Mouse (Mus musculus) gastrocnemius, adult 18-20 months (tissue): ENCODE results near the gene Ets1. TPM values are rescaled to one million over a fixed set of nuclear protein-coding genes. Genes with fewer than 3 reads are reported as not detected.
A peak's percentile ranks its signal among the peaks of the same experiment; 100 is the strongest.

Source experiments
- DNase-seq: peaks from one replicate; pipeline ENCODE4 v3.0.0; 2021; ENCODE audit warnings: low spot score
- total RNA-seq, 2 experiments: library from RNA; stranded (reverse); gene quantifications; 2 replicates each; pipeline ENCODE4 v1.2.3; 2021

Gene Ets1
- total RNA-seq, 2 experiments from 2014 or later = 6.8 to 15.2 TPM

DNA sequence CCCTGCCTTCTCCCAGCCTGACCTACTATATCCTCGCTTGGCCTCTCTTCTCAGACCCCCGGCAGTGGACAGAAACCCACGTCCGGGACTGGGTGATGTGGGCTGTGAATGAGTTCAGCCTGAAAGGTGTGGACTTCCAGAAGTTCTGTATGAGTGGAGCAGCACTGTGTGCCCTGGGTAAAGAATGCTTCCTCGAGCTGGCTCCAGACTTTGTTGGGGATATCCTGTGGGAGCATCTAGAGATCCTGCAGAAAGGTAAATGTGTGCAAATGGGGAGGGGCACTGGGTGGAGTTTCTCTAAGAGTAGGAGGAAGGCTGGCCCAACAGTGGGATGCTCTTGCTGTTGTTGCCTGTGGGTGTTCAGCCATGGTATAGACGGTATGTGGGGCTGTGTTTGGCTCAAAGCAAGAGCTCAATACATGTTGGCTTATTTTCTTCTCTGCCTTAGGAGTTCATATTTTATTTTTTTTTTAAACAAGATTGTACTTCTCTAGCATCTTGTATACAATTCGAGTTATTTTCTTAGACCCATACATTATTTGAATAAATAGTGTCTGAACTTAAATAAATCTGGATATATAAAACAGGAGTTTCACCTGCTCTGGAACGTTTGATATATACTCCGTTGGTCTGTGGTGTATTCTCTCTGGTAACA lies 94.1 kb downstream of the Ets1 start:
- DNase-seq = no peak

DNA sequence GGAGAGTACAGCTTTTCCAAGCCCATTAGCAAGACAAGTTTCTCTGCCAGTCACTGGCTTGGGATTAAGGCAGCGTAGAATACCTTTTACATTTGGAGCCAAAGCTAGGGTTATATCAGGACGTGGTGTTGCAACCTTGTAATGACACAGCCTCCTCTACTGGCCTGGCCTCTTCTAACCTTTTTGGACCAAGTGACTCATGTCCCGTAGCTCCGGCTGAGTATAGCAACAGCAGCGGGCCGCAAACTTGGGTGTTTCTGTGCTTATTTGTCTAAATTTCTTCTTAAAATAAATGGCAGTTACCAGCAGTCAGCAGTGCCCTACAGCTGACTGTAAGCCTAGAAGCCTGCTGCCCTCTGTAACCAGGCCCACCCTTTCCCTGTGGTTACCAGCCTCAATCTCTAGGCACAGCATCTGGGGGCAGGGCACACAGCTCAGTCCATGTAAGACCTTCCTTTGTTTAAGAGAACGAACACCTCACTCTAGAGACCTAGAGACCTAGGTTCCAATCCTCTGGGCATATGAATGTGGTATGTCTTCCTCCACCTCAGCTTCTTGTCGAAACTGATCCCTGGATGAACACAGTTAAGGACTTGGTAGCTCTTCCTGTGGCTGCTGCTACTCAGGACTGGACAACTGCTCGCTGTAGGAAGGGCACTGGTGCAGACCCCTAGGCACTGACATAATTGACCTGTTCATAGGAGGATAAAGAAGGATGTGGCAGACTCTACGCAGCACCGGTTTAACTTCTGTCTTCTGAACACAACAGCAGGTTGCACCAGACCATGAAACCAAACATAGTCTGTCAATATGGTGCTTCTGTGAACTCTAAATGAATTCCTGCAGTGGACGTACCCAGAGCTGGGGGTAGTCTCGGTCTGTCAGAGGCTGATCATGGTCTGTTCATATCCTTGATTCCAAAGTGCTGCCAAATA lies 94.9 kb downstream of the Ets1 start:
- DNase-seq = peak; percentile 80

DNA sequence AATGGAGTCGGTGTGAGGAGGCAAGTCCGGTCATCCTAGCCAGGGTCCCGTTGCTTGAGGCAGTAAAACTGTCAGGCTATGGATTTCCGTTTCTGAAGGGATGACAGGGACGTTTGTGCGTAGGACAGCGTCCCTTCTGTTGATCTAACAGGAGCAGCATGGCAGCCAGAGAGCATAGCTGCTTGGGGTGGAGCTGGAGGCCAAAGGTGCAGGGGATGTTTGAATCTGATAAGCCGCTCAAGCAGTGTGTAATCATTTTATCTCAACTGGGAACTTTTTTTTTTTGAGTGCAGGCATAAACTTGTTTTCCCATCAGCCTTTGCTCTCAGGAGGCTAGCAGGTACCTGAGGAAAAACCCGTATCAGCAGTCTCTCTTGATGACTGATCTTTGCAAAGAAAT lies 95.8 kb downstream of the Ets1 start:
- DNase-seq = no peak

DNA sequence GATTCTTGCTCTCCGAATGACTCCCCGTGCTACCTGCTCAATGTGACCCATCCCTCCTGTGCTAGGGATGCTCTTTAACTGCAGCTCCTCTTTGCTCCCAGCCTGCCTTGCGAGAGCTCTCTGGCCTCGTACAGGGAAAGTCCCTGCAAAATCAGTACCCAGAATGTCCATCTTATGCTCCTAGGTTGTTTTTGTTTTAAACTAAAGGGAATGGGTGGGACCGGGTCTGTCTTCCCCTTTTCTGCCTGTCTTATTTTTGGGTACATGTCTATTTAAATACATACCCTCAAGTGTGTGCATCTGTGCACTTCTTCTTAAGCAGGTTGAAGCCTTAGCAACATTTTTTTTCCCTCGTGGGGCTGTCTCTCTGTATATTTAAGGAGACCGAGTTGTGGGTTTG lies 99.0 kb downstream of the Ets1 start:
- DNase-seq = no peak

DNA sequence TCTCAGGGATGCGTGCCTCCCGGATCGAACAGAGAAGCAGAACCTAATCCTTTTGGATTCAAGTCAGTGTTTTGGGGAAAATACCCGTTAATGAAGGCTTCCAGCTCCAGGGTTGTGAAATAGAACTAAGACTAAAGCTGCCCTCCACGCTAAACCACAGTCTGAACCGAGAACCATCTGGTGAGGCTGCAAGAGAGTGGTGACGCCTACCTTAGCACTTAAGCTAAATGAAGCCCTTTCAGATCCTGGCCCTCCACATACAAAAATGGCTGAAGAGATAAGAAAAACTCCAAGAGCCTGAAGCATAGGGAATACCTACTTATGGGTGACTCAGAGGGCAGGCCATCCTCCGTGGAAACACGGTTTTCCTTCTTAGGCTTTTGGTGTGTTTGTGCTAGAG lies 100.0 kb downstream of the Ets1 start:
- no peak for DNase-seq

DNA sequence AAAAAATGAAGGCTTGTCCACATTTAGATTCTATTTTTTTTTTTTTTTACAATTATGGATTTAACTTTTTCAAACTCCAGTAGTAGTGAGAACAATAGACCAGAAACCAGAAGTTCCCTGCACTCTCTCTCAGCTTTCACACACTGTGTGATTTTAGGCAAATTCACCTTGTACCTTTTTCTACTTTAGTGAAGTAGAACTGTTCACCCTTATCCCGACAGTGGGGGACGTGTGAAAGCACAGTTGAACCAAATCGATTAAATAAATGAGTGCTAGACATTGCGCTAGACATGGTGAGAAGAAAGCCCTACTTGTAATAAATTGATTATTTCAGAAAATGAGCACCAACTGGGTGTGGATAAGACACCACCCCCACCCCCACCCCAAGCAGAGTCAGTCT lies 104.0 kb downstream of the Ets1 start:
- DNase-seq = no peak

DNA sequence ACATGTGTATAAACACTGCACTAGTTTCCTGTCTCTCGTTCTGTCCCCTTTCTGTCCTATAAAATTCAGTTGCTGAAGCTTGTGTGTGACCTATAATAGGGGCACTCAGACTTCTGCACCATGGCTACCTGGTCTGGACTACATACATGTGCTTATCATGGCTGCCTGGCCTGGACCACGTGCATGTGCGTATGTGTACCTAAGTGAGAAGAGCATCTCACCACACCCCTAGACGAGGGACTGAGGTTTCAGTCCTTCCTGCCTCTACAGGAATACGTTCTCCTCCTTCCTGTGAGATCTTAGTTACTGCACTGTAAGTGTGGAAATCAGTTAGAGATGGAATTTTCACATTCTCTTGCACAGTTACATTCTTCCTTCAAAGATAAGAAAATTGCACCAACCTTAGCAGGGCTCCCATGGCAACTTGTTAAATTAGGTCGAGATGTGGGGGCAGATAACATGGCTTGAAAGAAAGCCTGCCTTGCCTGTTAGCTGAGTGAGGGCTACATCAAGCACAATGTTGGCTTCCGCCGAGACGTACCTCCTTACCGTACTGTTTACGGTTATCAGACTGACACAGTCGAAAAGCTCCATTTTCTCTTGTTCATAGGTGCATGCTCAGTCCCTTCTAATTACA lies 104.8 kb downstream of the Ets1 start:
- no peak for DNase-seq

DNA sequence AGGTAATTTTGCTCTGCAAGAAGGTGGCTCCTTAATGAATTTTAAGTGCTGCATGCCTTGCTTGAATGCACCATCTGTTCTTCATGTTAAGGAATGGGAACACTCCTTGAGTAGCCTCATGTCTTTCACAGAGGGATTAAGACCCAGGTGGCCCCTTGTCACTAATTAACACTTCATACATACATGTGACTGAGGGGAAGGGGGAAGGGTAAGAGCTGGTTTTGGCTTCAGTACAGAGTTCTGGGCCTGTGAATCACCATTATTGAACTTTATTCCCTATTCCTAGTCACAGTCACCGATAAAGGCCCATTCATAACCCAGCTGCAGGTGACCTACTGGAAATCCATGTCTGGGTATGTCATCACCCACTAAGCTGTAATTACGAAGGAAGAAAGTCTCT lies 105.7 kb downstream of the Ets1 start:
- no peak for DNase-seq

DNA sequence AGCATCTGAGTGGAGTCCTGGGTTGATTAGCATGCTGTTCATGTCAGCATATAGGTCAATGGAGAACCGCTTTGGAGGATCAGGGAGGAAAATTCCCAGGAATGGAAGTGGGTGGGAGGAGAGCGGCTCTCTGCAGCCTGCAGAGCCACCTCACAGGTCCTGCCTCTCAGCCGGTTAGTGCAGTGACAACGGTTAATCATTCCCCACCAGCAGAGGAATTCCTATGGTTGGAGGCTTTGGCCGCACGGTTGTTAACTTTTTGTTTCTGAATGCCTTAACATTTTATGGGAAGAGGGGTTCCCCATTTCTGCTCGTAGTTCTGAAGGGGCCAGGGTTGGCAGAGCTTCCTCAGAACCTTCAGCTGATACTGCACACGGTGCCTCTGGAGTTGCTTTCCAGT lies 107.1 kb downstream of the Ets1 start:
- DNase-seq = no peak

DNA sequence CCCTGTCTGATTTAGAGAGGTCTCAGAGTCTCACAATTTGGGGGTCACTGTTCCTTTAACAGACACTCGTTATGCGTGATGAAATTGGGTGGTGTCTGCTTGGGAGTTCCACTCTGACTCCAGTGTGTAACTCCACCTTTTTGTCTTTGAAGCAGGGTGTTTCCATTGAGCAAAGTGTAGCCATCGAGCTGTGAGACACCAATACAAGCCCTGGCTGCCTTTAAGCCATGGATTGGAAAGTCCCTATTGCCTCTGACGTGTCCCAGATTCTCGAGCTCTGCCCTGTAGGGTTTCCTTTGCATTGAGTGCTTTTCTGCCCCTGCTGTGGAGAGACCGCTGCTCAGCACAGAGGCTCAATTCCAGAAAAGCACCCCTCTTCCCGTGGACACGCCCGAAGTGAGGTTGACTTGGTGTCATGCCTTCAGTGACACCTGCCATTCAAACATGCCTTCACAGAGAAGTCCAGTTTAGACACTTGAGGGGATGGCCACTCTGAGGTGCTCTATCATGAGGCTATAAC lies 107.7 kb downstream of the Ets1 start:
- DNase-seq = no peak

DNA sequence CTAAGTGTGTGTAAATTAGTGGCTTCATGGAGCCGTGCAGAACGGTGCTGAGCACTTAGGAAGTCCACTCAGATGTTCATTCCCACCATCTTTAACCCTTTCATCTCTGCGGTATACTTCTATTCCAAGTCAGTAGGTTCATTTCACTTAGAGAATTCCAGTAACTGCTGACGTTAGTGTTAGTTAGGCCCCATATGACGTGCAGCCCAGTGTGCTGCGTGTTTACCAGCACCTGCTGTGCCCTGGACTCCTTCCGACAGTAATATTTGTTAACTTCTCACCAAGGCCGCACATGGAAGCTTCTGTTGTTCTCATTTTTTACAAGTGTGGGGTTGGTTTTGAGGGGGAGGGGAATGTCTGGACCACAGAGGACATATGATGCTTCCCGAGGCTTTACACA lies 108.3 kb downstream of the Ets1 start:
- DNase-seq = no peak

DNA sequence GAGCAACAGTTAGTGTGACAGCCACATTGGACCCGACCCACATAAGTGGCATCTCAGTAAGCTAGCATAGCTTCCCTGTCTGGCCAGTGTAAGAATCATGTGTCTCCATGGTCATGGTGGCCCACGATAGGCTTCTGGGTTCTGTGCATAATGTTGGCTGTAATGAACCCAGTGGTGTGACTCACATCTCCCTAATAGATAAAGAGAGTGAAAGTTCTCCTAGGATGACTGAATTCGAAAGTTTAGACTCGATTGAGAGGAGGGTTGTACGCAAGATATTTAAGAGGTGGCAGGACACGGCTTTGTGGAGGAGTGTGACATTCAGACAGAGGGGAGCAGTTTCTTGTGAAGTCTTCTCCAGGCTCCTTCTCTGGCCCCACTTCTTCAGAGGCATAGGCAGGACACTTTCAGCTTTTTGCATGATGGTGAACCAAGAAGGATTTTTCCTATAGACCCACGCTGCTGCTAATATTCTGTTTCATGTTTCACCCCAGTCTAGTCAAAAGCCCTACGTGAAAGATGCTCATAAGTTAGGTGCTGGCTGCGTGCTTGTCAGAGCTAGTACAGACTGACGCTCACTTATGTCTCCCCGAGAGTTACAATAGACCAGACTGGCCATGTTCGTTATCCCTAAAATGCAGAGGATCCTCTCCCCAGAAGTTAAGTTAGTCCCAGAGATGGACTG lies 109.2 kb downstream of the Ets1 start:
- DNase-seq = no peak

DNA sequence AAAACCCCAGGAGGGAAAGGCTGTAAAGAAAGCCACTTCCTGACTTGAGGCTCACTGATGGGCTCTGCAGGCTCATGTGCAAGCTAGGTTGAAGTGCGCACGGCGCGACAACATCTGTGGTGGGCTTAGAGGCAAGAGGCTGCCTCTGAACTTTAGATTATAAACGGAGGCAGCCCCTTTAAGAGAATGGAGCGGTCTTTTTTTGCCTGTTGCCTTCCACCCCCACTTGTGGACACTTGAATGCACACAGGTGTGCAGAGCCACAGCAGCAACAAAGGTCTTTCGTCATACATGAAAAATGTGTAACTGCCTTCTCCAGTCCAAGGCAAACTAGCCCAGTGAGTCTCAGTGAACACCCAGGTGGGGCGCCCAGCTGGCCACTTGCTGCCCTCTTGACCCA lies 110.0 kb downstream of the Ets1 start:
- no peak for DNase-seq

DNA sequence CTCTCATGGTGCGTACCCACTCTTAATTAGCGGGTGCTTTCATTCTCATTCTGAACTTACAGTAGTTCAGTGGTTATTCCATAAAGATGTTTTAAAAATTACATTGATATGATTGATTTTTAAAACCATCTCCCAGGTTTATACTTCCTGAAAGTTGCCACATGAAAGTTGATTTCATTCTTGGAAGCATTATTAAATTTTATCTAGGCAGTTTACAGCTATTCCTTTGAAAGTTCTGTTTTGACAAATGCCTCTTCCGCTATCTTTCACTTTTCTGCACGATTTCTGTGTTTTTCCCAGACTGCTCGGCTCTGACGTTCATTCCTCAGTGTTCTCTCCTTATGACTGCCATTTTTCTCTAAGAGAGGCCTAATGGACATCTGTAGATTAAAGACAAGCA lies 110.6 kb downstream of the Ets1 start:
- no peak for DNase-seq

DNA sequence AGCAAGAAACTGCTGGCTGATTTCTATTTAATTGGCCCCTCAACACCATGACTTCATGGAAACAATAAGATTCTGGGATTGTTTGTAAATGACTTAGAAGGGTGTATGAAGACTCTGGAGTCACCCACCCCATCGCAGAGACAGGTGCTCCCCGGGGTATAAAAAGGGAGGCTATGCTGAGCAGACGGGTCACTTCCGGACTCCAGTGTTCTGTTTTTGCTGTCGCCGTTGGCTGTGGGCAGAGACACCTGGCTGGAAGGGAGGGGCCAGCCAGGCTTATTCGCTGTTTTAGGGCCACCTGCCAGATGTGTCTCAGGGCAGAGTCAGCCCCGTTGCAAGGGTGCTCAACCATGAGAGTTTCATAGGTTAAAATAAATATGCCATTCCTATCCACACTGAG lies 111.6 kb downstream of the Ets1 start:
- no peak for DNase-seq

DNA sequence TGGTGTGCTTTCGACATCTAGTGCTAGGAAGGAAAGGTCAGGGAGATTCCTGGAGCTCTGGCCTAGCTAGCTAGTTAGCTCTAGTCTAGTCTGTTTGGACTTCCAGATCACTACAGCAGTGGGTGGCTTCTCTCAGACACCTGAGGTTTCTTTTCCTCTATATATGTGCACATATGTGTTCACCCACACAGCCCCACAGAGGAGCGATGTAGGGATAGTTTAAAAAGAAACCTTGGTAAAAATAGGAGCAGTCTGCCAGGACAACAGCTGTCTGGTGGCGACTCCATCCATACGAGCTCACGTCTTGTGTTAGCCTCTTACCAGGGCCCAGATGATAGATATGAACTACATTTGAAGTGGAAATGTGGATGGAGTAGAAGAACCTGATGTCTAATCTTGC lies 112.5 kb downstream of the Ets1 start:
- DNase-seq = no peak

DNA sequence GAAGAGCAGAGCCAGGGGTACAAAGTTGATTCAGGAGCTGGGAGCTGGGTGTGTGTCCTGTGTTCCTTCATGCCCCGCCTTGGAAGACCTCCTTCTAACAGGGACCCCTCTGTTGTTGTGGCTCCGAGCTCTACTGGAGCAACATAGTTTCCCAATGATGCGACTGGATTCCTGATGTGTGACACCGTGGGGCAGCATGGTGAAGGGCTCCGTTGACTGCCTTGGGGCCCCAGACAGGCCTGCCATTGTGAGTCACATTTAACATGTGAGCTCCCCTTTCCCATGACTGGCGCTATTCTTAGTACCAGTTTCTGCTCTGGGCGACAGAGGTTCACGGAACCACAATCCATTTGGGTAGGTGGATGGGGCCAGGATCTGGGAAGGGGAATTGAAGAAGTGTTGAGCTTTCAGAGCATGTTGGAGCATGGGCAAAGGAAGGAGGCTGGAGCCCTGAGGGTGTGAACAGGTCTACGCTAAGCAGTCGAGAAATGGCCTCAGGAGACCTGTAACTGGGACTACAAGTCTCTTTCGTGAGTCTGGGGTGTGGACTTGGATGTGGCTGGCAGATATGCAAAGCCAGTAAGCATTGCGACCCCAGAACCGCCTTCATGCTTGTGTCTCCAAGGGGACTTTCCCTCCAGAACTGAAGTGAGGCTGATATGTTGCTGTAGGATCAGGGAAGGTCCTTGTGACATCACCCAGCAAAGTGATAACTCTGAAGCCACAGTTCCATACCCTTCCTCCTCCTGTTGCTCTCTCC lies 113.9 kb downstream of the Ets1 start:
- DNase-seq = no peak

DNA sequence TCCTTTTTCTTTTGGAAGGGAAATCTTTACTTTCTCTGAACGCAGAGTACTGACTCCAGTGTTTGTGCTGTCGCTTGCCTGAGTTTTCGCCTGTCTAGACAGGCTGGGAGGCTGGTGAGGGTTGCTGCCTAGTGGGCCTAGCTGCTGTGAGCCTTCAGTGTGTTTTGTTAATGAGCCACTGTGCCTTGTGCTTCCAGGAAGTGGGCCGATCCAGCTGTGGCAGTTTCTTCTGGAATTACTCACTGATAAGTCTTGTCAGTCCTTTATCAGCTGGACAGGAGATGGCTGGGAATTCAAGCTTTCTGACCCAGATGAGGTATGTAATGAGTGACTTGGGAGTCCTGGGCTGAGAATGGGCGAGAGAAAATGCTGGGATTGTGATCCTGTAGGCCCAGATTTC lies 116.6 kb downstream of the Ets1 start:
- no peak for DNase-seq

DNA sequence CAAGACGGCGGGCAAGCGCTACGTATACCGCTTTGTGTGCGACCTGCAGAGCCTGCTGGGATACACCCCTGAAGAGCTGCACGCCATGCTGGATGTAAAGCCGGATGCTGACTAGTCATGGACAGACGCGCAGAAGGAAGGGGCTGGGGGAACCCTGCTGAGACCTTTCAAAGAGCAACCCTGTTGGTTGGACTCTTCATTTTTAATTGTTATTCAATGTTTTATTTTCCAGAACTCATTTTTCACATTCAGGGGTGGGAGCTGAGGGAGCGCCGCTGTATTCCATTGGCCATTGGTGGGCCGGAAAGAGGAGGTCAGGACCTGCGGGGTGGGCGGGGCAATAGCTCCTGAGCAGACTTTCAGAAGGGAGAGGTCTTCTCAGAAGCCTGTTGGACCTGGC lies 118.3 kb downstream of the Ets1 start:
- no peak for DNase-seq

DNA sequence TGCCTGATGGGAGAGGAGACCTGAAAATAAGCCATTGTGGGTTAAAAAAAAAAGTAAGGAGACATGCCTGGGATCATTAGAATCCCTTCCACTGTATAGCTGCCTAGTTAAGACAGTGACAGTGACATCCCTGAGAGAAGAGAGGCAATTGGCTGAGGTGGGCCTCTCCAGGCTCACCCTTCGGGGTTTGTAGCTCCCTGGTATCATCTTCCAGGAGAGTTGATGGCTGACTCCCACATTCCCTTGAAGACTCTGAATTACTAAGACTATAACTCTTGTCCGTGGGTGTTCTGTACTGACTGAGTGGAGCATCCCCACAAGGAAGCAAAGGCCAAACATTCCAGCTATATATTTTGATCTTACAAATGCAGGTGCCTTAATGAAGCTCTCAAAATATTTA lies 120.0 kb downstream of the Ets1 start:
- no peak for DNase-seq

DNA sequence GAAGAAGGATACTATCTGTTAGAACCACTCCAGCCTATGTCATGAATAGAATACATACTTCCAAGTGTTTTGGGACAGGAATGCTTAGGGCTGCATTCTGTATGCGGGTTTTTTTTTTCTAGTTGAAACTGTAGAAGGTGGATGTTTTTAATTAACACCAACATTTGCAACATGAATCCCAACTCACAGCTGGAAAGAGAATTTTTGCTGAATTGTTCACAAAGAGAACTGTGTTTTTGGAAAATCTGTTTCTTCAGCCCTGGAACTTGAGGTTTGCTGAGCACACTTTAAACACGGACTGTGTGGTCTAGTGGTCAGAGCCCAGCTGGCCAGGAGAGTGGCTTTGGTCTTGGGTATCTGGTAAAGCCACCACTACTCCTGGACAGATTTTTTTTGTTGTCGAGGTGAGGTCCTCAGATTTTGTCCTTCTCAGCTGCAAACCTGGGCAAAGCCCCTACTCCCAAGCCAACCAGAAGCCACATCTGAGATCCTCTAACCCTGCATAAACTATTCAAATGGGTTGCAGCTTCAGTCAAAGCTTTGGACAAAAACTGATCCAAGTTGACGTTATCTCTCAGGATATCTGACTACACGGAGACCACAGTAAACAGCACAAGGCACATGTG lies 122.4 kb downstream of the Ets1 start:
- no peak for DNase-seq
